Mouse (Mus musculus): ENCODE measurements at regions not wholly inside any gene's neighbourhood (a gene's known extent, or its start where the extent isn't known, plus 50 kb on each side); places are given as distances from the start of the nearest gene placed in this dataset.
"Not testable (repeated sequence)": the region's sequence is repeated elsewhere in the genome, so short reads cannot be mapped to it uniquely, and the experiment has no call there.

DNA sequence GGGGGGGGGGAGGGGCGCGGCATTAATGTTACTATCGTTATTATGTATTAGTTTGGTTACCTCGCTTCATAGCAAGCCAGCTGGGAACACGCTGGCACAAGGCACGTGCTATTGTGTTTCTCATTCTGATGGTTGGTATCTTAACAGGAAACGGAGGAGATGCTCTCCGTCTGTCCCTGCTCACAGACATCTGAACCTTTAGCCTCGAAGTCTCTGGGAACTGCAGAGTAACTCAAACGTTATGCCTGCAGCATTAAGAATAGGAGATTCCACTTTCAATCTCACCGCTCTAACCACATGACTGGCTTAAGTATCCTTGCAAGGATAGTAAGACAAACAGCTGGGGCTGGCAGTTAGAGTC, 80.0 kb downstream of the Nfkbiz start:
- Histone ChIP-seq H3K9ac (ENCODE audit: low read depth, low read length) (no peak overlapping the region), H3K79me2 (ENCODE audit: control insufficient read depth, insufficient read depth, low read length) (no peaks in the 10 kb centered on the region), H3K4me3 (ENCODE audit: insufficient read depth, low read depth, low read length) (no peak overlapping the region), H3K27me3 (ENCODE audit: control insufficient read depth, insufficient read depth, low read length) (no peaks in the 10 kb centered on the region), H3K27ac (replicated peaks; ENCODE audit: insufficient read depth, low read depth, low read length) (no peak overlapping the region), H3K36me3 (ENCODE audit: control insufficient read depth, insufficient read depth, low read length) (no peaks in the 10 kb centered on the region), H3K4me1 (ENCODE audit: control insufficient read depth, insufficient read depth, low read length) (no peaks in the 10 kb centered on the region)
- DNase-seq (ENCODE audit: extremely low read depth, low read depth, low spot score) = no peak
- WGBS = 73% methylated on average over 9 of the region's 11 CpGs
- no peak for TF ChIP-seq CTCF (IDR thresholded peaks at IDR 0.05; ENCODE audit: low read depth, low read length)
- TF ChIP-seq POLR2A (IDR thresholded peaks at IDR 0.05; ENCODE audit: extremely low read depth, insufficient read depth, low read length) = no peak

DNA sequence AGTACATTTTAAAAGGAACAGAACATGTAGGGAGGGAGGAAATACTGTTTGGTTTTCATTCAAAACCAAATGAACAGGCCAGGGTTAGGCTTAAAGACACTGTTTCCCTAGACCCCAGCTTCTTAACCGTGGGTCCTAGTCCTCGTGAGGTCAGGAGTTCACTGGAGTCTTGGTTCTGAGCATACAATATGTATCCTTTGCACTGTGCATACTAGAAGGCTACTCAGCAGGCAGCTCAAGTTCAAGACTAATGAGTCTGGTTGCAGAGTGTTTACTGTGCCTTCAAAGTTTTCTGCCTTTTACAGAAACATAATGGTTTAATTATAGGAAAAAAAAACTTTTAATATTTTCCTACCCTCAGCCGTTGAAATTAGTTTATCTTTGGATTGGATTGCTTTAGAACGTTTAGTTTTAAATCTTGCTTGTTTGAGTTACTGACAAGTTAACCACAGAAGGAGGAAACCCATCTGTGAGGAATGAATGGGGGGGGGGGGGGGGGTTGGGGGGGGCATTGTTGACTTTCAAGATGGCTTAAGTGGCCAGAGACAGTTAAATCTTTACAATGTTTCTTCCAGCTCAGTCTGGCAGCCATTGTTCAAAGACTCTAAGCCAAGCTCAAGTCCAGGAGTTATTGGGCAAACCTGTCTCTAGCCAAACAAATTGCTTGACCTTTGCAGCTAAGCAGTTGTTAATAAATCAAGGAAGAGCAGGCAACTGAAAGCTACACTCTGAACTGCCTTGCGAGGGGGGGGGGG, 80.6 kb downstream of the Nfkbiz start:
- Histone ChIP-seq H3K36me3 (ENCODE audit: control insufficient read depth, insufficient read depth, low read length) (no peaks in the 10 kb centered on the region), H3K27me3 (ENCODE audit: control insufficient read depth, insufficient read depth, low read length) (no peaks in the 10 kb centered on the region), H3K4me1 (ENCODE audit: control insufficient read depth, insufficient read depth, low read length) (no peaks in the 10 kb centered on the region), H3K79me2 (ENCODE audit: control insufficient read depth, insufficient read depth, low read length) (no peaks in the 10 kb centered on the region), H3K9ac (ENCODE audit: low read depth, low read length) (no peak overlapping the region), H3K27ac (replicated peaks; ENCODE audit: insufficient read depth, low read depth, low read length) (no peak overlapping the region), H3K4me3 (ENCODE audit: insufficient read depth, low read depth, low read length) (no peak overlapping the region)
- WGBS = 62% methylated on average over 5 of the region's 5 CpGs
- DNase-seq (ENCODE audit: extremely low read depth, low read depth, low spot score) = no peak
- no peak for TF ChIP-seq POLR2A (IDR thresholded peaks at IDR 0.05; ENCODE audit: extremely low read depth, insufficient read depth, low read length)
- no peak for TF ChIP-seq CTCF (IDR thresholded peaks at IDR 0.05; ENCODE audit: low read depth, low read length)

DNA sequence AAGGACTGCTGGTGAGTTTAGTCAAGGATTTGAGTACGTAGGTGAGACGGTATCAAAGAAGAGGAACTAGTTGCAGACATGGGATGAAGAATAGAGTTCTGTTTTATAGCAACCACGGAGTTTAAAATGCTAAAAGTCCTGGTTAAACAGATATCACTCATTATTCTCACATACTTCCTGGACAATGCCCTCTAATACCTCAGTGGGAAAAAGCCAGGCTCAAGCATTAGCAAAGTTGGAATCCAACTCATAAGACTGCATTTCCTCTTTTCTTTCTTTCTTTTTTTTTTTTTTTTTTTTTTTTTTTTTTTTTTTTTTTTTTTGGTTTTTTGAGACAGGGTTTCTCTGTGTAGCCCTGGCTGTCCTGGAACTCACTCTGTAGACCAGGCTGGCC, 81.3 kb downstream of the Nfkbiz start:
- H3K4me1 ChIP-seq (ENCODE audit: control insufficient read depth, insufficient read depth, low read length); H3K36me3 ChIP-seq (ENCODE audit: control insufficient read depth, insufficient read depth, low read length); H3K9ac ChIP-seq (ENCODE audit: low read depth, low read length); H3K27me3 ChIP-seq (ENCODE audit: control insufficient read depth, insufficient read depth, low read length); H3K27ac ChIP-seq (replicated peaks; ENCODE audit: insufficient read depth, low read depth, low read length); H3K79me2 ChIP-seq (ENCODE audit: control insufficient read depth, insufficient read depth, low read length); DNase-seq (ENCODE audit: extremely low read depth, low read depth, low spot score); H3K4me3 ChIP-seq (ENCODE audit: insufficient read depth, low read depth, low read length): not testable (repeated sequence)
- WGBS = 76% methylated on average over 3 of the region's 3 CpGs

DNA sequence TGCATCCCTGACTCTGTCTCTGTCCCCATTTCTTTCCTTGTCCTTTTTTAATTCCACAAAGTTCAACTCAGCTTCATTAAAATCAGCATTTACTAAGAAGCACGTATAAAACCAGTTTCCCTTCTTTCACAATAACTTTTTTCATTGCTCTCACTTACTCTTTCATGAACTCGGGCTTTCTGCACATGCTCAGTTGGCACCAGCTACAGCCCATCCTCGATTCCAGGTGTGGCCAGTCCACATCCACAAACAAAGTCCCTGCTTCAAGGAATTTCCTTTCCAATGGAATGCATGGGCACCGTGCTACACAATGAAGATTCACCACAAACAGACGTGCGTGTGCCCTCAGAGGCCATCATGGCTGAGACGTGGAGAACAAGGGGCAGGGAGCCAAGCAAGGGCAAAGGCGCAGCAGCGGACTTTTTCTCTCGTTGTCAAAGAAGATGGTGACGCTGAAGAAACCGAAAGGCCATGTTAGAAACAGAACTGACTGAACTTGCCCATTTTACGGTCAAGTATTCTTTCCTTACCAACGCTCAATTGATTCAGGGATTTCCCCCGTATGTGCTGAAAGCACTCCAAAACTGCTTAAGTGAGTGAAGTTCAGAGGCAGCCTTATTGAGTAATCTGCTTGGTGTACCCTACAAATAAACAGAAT, 81.8 kb downstream of the Nfkbiz start:
- H3K4me3 ChIP-seq (ENCODE audit: insufficient read depth, low read depth, low read length) = no peak overlapping the region
- 88% methylated on average over 15 of the region's 15 CpGs for WGBS
- no peaks in the 10 kb centered on the region for H3K79me2 ChIP-seq (ENCODE audit: control insufficient read depth, insufficient read depth, low read length)
- no peaks in the 10 kb centered on the region for H3K36me3 ChIP-seq (ENCODE audit: control insufficient read depth, insufficient read depth, low read length)
- no peak overlapping the region for H3K9ac ChIP-seq (ENCODE audit: low read depth, low read length)
- H3K4me1 ChIP-seq (ENCODE audit: control insufficient read depth, insufficient read depth, low read length) = no peaks in the 10 kb centered on the region
- no peaks in the 10 kb centered on the region for H3K27me3 ChIP-seq (ENCODE audit: control insufficient read depth, insufficient read depth, low read length)
- TF ChIP-seq POLR2A (IDR thresholded peaks at IDR 0.05; ENCODE audit: extremely low read depth, insufficient read depth, low read length) = no peak
- TF ChIP-seq CTCF (IDR thresholded peaks at IDR 0.05; ENCODE audit: low read depth, low read length) = no peak
- peak; percentile 15 for DNase-seq (ENCODE audit: extremely low read depth, low read depth, low spot score)
- H3K27ac ChIP-seq (replicated peaks; ENCODE audit: insufficient read depth, low read depth, low read length) = no peak overlapping the region

DNA sequence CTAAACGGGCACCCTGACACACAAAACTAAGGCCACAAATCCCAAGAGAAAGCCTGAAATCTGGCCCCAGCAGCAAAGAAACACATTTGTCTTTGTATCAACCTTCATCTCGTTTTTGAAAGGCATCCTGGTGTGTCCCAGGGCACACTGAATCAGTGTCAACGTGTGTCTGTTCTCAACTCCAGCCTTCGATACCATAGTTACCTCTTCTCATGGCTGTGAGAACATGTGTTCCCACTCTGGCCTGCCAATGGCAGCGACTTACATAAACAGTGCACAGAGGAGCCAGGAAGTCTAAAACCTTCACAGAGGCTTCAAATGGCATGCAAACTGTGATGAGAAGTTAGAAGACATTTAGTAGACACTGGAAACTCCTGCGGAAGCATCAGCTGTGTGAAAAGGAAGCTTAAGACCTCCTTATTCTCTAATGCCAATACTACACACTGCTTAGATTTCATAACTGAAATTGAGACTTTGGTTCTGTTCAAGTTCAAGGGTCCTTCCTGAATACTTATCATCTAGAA, 83.3 kb downstream of the Nfkbiz start:
- no peak for TF ChIP-seq CTCF (IDR thresholded peaks at IDR 0.05; ENCODE audit: low read depth, low read length)
- no peak for TF ChIP-seq POLR2A (IDR thresholded peaks at IDR 0.05; ENCODE audit: extremely low read depth, insufficient read depth, low read length)
- no peak overlapping the region for H3K9ac ChIP-seq (ENCODE audit: low read depth, low read length)
- H3K4me1 ChIP-seq (ENCODE audit: control insufficient read depth, insufficient read depth, low read length) = no peaks in the 10 kb centered on the region
- H3K79me2 ChIP-seq (ENCODE audit: control insufficient read depth, insufficient read depth, low read length) = no peaks in the 10 kb centered on the region
- H3K27me3 ChIP-seq (ENCODE audit: control insufficient read depth, insufficient read depth, low read length) = no peaks in the 10 kb centered on the region
- no peaks in the 10 kb centered on the region for H3K36me3 ChIP-seq (ENCODE audit: control insufficient read depth, insufficient read depth, low read length)
- H3K27ac ChIP-seq (replicated peaks; ENCODE audit: insufficient read depth, low read depth, low read length) = no peak overlapping the region
- H3K4me3 ChIP-seq (ENCODE audit: insufficient read depth, low read depth, low read length) = no peak overlapping the region
- DNase-seq (ENCODE audit: extremely low read depth, low read depth, low spot score) = no peak
- 81% methylated on average over 6 of the region's 6 CpGs for WGBS
